Mouse (Mus musculus) R1 (cell line): Measurements from ENCODE around the gene Galns.
"Not testable (repeated sequence)": the region's sequence is repeated elsewhere in the genome, so short reads cannot be mapped to it uniquely, and the experiment has no call there.

Source experiments
- DNase-seq: peaks from one replicate; pipeline ENCODE4 v3.0.0-alpha.2; 2018; ENCODE audit warnings: low read depth, low spot score

Gene Galns

DNA sequence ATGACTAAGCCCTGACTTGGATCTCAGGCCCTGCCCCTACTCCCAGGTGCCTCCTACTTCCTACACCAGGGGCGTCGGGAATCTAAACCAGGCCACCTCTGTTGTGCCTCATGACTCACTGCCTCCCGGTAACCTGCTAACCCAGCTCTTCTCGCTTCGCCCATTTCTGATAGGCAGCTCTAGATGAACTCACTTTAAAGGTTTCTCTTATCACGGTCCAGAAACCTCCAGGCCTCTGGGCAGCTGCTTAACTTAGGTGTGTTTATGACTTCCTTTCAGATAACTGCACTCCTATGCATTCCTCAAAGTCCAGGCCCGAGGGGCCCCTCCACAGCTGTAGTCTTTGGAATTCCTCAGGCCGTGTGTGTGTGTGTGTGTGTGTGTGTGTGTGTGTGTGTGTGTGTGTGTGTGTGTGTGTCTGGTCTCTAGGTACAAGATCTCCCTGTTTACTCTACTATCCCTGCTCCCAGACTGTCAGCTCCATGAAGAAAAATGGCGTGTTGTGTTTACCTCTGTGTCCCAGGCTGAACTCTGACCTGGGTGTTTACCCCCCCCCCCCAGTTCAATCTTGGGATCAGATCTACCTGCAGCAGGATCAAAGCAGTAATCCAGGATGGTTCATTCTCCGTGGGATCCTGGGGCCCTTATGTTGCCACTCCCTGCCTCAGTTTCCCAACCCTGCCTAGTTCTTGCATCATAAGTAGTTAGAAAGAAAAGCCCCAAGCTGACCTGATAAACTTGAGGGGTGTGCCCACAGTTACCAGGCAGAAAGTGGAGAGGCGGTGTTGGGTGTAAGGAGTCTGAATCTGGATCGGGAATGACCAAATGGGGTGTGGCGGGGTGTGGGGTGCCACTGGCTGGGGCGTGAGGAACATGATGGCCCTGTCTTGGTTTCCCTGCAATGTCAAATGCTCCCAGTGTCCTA lies 24.9 kb upstream of the Galns start:
- DNase-seq: no peak

GRCm38 (mm10) chr8:122633205-122633604 lies 21.9 kb upstream of the Galns start:
- no peak for DNase-seq

GRCm38 (mm10) chr8:122632134-122632533 lies 20.9 kb upstream of the Galns start:
- DNase-seq: not testable (repeated sequence)

DNA sequence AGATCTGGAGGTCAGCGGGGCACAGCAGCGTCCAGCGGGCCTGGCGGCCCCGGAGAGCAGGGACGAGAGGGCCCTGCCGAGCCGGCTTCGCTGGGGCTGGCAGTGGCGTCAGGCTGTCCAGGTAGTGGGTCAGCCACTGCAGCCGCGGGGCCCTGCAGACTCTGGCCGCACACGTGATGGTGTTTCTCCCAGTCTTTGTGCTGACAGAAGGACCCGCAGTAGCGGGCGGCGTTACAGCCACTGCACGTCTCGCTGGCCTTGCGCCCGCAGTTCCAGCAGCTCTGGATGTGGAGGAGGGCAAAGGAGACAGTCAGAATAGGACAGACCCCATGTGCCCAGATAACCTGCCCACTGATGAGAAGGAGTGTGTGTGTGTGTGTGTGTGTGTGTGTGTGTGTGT lies 19.4 kb upstream of the Galns start:
- no peak for DNase-seq

DNA sequence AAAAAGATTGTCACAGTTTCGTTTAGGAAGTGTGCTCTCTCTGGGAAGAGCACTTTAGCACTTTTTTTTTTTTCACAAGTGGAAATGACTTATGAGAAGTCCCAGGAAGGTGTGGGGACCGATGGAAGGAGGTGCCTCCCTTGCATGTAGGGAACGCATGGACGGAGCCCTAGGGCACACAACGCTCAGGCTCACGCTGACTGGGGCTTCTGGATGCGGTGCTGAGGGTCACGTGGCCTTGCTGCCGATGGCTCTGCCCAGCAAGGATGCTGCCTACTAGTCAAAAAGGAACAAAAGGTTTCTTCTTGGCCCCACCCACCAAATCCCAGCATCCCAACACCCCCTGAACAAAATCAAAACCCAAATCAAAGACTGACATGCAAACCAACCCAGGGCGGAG lies 18.1 kb upstream of the Galns start:
- DNase-seq: no peak

DNA sequence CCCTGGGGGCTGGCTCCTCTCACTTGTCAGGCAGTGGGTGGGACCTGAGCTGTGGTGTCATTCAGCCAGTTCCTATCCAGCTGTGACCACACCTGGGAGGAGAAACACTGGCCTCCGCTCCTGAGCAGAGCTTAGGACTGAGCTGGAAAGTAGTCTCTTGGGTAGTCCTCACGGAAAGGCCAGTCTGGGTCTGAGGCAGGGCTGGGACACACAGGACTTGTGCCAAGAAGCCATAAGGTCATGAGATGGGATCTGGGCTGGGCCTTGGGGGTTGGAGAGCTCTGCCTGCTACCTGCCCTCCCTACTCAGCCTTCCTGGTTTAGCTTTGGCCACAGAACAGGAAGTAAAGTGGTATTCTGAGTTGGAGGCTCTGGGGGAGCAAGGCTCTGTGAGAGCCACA lies 15.6 kb upstream of the Galns start:
- DNase-seq: no peak

DNA sequence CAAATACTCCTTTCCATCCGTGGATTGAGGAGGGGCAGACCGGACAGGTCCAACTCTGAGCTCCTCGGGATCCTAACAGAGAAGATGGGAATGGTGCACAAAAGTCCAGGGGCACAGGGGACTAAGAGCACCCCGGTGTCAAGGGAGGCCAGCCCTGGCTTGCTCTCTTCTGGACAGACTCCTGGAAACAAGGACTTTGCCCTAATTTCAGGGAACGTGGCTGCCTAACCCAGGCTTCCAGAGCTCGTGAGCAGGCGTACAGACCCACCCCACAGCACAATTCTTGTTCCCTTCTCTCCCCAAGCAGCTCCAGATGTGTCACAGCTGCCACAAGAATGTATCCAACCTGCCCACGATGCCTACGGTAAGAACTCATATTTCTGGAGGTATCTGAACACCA lies 14.5 kb upstream of the Galns start:
- no peak for DNase-seq

GRCm38 (mm10) chr8:122624653-122625052 lies 13.4 kb upstream of the Galns start:
- DNase-seq: no peak

- DNase-seq: no peak
Measured at GRCm38 (mm10) chr8:122623844-122624642, 12.8 kb upstream of the Galns start.

- no peak for DNase-seq
Measured at GRCm38 (mm10) chr8:122622727-122623126, 11.5 kb upstream of the Galns start, which contains the start of gene Pabpn1l. Gene Pabpn1l (minus strand): TSS chr8:122622739.

- no peak for DNase-seq
Measured at GRCm38 (mm10) chr8:122620446-122620845, 9.2 kb upstream of the Galns start.

DNA sequence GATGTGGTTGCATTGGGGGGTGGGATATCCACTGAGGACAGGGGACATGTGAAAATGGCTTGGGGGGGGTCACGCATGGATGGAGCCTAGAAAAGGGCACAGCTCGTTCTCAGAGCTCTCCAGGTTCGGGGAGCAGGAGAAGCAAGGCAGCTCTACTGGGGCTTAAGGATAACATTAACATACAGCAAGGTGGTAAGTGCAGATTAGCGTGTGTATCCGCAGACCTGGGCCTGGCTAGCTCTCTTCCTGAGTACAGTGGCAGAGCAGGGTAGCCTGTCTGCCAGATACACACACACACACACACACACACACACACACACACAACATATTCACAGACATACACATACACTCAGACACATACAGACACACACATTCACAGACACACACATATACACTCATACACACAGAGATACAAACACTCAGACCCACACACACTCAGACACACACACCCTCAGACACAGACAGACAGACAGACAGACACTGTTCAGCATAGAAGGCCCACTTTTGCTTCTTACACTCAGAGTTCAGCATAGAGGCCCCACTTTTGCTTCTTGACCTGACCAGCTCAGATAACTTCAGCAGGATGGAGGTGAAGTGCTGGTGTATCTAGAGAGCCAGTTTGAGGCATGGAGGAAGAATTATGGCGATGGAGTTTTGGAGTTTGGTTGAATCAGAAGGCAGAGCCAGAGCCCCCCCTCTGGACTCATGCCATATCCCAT lies 7.6 kb upstream of the Galns start:
- DNase-seq: no peak

GRCm38 (mm10) chr8:122617947-122618546 lies 6.8 kb upstream of the Galns start:
- peak; percentile 50 for DNase-seq

DNA sequence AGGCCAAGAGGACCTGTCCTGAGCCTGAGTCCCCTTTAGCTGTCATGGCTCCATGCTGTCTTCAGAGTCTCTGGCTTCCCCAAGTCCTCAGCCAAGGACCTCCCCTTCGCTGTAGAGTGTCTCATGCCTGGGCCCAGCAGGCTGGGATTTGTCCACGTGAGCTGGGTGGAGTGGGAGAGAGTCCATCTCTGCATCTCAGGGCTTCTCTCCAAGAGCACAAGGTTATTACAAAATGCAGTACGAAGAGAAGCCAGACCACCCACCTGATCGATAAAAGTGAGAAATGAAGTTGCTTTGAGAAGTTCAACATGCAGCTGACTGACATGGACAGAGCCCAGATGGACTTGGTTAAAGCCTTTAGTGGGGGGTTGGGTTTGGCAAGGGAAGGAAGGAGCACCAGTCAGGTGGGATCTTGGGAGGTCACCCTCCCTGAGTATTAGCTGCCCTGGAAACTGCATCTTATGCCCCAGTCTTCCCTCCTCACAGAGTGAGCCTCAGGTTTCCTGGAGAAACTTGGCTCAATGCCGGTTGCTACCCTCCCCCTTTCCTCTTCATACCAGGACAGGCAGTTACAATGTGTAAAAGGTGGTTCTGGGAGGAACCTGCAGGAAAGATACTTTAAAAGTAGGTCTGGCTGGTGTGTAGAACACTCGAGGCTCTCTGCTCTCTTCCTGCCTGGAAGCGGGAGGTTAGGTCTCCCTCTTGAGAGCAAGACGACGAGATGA lies 5.1 kb upstream of the Galns start:
- no peak for DNase-seq

GRCm38 (mm10) chr8:122610612-122611277 lies 518 bp downstream of the Galns start:
- DNase-seq: no peak

DNA sequence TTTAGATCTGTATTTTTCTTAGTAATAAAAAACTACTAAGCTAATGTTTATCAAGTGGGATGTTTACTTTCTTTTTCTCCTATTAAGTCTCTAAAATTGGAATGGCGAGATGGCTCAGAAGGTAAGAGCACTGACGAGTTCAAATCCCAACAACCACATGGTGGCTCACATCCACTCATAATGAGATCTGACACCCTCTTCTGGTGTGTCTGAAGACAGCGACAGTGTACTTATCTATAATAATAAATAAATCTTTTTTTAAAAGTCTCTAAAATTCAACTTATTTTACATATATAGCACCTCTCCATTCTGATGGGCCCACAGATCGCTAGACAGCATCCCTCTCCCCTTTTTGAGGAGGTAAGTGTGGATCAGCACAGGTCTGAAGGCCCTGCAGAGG lies 1.1 kb downstream of the Galns start:
- DNase-seq: no peak

- DNase-seq: no peak
Measured at GRCm38 (mm10) chr8:122606810-122607209, 4.5 kb downstream of the Galns start.

GRCm38 (mm10) chr8:122605367-122605766 lies 5.9 kb downstream of the Galns start:
- no peak for DNase-seq

GRCm38 (mm10) chr8:122604640-122605039 lies 6.6 kb downstream of the Galns start:
- DNase-seq: no peak

- no peak for DNase-seq
Measured at GRCm38 (mm10) chr8:122600666-122601065, 10.6 kb downstream of the Galns start.
